Mouse (Mus musculus) G1E (cell line): ENCODE data around the gene Ly9.

ENCODE experiments used
- CTCF ChIP-seq: IDR thresholded peaks from 2 replicates; pipeline ENCODE4 v1.5.1; 2012; ENCODE audit warnings: low read depth, low read length, inconsistent platforms, mixed read lengths
- GATA2 ChIP-seq: IDR thresholded peaks from 2 replicates; pipeline ENCODE4 v1.6.1; 2012; ENCODE audit warnings: low read depth, low read length, inconsistent platforms, borderline replicate concordance
- TAL1 ChIP-seq: conservative IDR thresholded peaks from 2 replicates; pipeline ENCODE4 v1.6.1; 2012; ENCODE audit warnings: low read depth, low read length, inconsistent platforms, mixed read lengths

DNA sequence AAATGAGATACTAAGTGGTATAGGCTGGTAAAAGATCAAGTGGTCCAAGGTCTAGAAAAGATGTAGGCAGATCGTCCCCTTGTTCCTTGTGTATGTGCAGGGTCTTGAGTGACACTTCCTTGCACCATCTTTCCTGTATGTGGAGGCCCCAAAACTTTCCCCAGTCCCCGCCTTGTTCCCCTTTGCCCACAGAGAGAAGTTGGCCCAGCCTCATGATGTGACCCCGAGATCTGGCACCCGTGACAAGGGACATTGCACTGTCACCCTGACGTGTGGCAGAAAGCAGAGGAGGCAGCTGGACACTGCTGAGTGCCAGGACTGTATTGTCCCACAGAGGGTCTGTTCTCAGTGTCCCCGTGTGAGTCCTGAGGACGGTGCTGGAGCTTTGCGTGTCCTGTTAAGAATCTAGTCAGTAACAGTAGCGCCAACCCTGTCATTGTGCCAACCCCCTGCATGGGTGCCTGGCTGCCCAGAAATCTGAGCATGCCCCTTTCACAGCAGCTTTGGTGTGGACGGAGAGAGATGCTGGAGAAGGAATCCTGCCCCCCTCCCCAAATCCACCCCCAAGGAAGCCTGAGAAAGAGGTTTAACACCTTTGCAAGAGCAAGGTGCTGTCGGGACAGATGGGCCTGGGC, 9.8 kb upstream of the Ly9 start:
- no peak for TF ChIP-seq CTCF
- no peak for TF ChIP-seq TAL1
- no peak for TF ChIP-seq GATA2
